Mouse (Mus musculus): ENCODE measurements around the gene Cldn12. TPM values are rescaled to one million over a fixed set of nuclear protein-coding genes. Genes with fewer than 3 reads are reported as not detected.
A peak's percentile ranks its signal among the peaks of the same experiment; 100 is the strongest.

Cldn12 gene
- total RNA-seq, 2 experiments from 2014 or later, result 9.8 to 19.1 TPM

DNA sequence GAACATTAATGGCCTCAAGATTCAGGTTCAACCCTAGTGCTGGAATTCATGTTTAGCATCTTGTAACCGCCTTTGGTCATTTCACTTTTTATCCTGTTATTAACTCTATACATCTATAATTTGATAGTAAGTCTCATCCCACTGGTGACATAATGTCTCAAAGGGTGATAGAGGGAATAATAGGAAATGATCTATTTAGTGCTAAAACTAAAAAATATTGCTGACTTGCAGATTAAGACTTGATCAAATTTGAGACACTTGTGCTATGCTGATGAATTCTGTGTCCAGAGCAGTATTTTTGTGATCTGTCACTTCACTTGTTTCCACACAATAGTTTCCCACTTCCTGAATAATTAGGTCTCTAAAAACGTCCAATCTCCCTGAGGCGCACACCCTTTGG, 3.4 kb downstream of the Cldn12 start:
- no peak overlapping the region for H3K4me3 ChIP-seq
- no peak for DNase-seq
- intact Hi-C loops (cut with DNase I), result loop anchor here (5.0 kb wide), 1 partner anchor 46 kb away; the partner anchor contains the start of gene Gtpbp10
- H3K27ac ChIP-seq, result no peak overlapping the region
- no peak for TF ChIP-seq CTCF (IDR thresholded peaks at IDR 0.05)

- Histone ChIP-seq H3K27ac (no peak overlapping the region), H3K4me3 (no peak overlapping the region)
- intact Hi-C loops (cut with DNase I), result loop anchor here (5.0 kb wide), 1 partner anchor 46 kb away; the partner anchor contains the start of gene Gtpbp10
- DNase-seq, result no peak
- TF ChIP-seq CTCF (IDR thresholded peaks at IDR 0.05), result no peak
Observed at GRCm38 (mm10) chr5:5510989-5511388, 3.8 kb downstream of the Cldn12 start.

DNA sequence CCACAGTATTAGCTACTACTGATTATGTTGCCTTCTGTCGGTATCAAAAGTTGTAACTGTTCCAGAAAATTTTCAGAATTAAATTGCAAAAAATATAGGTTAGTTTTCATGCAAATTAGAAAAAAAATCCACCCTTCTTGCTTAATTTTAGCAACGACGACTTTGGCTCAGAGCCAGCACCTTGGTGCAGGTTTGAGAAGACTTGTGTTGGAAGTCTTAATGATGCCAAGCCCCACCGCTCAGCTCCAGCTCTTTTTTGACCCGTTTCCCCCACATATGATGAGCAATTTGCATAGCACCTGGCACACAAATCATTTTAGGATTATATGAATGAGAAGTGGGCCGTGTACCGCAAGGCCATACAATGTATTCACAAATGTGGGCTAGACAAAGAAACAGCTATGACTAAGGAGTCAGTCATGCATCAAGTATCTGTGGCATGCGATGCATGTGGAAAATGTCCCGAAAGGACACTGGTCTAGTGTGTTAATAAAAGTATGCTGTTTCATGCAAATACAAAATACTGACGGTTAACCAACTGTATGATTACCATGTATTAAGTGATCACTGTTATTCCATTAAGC, 4.4 kb downstream of the Cldn12 start:
- TF ChIP-seq CTCF (IDR thresholded peaks at IDR 0.05), result no peak
- H3K27ac ChIP-seq, result no peak overlapping the region
- intact Hi-C loops (cut with DNase I), result loop anchor here (5.0 kb wide), 1 partner anchor 47 kb away; the partner anchor contains the start of gene Gtpbp10
- no peak for DNase-seq
- H3K4me3 ChIP-seq, result no peak overlapping the region

DNA sequence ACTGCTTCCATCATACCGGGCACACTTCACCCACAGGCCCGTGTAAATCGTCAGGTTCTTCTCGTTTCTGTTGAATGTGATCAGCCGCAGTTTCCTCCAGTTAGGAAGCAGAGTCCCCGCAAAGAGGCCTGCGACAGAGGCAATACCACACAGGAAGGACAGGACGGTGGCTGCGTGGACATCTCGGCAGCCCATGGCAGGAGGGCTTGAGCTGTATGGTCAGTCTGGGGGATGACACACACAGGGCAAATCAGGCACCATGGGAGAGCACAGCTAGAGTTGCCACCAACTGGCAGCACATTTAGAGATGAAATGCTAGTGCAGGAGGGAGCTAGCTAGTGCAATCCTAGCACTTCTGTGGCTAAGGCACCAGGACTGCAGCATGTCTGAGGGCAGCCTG, 6.5 kb downstream of the Cldn12 start:
- Histone ChIP-seq H3K27ac (no peak overlapping the region), H3K4me3 (no peak overlapping the region)
- DNase-seq, result no peak
- TF ChIP-seq CTCF (IDR thresholded peaks at IDR 0.05), result no peak
- intact Hi-C loops (cut with DNase I), result no loop called here

DNA sequence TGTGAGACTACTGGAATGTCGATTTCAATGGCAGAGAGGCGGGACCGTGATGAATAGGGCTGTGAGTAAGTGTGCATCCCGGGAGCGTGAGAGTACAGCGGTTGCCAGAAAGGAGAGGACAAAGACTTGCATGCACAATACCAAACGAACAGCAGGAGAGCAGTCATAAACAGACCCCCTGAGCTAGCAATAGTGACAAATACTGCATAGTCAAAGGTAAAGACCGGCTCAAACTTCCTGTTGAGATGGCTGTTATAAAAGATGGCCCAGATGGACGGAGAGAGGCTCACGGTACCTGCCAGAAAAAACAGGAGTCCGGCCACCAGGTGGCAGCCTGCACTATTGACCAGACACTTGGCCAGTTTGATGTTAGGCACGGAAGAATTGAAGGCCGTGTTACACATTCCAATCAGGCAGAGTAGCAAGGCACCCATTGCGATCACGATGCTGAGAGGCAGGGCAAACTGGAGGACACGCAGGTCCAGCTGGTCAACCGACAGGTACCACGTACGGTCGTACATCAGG, 7.0 kb downstream of the Cldn12 start:
- intact Hi-C loops (cut with DNase I), result no loop called here
- TF ChIP-seq CTCF (IDR thresholded peaks at IDR 0.05), result peak; percentile 71
- no peak overlapping the region for H3K27ac ChIP-seq

DNA sequence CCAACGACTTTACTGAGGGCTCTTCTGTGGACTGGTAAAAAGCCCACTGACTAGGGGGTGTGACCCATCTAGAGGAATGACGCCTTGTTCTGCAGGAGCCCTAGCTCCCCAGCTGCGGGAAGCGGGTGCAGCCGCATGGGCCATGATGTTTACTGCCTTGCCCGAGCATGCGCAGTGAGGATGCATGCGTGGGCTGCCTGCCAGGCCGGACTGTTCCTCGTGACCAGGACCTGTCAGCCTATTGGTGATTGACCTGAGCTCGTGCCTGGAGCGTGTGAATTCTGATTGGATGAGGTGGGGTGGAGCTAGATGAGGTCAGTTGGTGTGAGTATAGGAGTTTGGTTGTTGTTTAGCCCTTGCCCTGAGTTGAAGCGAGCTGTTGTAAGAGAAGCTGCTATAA, 10.3 kb downstream of the Cldn12 start:
- intact Hi-C loops (cut with DNase I), result no loop called here
- Histone ChIP-seq H3K27ac (no peak overlapping the region), H3K4me3 (no peak overlapping the region)
- DNase-seq, result no peak
- no peak for TF ChIP-seq CTCF (IDR thresholded peaks at IDR 0.05)

More for the DNA sequence above, 7.0 kb downstream of the Cldn12 start:
- H3K4me3 ChIP-seq, result no peak overlapping the region
- peak; percentile 76 for DNase-seq

DNA sequence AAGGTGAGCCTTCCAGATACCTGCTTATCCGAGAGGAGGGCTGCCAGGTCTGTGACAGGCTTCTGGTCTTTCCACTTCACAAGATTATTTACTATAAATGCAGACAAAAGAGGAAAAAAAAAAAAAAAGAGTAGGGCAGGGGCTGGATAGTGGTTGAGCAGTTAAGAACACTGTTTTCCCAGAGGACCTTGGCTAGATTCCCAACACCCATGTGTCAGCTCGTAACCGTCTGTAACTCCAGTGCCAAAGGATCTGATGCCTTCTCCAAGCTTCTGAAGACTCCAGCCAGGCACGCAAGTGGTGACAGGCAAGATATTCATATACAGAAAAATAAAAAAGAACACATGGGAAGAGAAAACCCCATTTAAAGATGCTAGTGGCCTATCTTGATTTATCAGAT, 11.4 kb downstream of the Cldn12 start:
- intact Hi-C loops (cut with DNase I), result no loop called here
- TF ChIP-seq CTCF (IDR thresholded peaks at IDR 0.05), result no peak
- Histone ChIP-seq H3K27ac (no peak overlapping the region), H3K4me3 (no peak overlapping the region)
- DNase-seq, result peak; percentile 33

GRCm38 (mm10) chr5:5501583-5501982, 13.2 kb downstream of the Cldn12 start:
- no peak overlapping the region for H3K27ac ChIP-seq
- no peak overlapping the region for H3K4me3 ChIP-seq
- intact Hi-C loops (cut with DNase I), result no loop called here
- TF ChIP-seq CTCF (IDR thresholded peaks at IDR 0.05), result no peak
- no peak for DNase-seq

DNA sequence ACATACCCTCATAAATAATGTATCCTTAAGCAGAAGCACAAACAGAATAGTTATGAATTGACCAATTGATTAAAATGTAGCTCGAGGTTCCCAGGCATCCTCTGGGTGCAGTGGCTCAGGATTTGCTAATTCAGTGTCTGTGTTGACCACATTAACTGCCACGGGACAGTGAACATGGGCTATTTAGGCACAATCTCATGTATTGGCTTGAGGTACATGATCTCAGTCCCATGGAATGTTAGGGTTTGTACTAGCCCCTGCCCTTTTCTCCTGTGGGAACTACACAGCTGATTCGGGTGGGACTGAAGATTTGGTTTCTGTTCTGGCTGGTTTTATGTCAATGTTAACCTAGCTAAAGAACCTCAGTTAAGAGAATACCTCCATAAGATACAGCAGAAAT, 18.4 kb downstream of the Cldn12 start:
- H3K27ac ChIP-seq, result no peak overlapping the region
- no peak overlapping the region for H3K4me3 ChIP-seq
- DNase-seq, result no peak
- no peak for TF ChIP-seq CTCF (IDR thresholded peaks at IDR 0.05)
- intact Hi-C loops (cut with DNase I), result no loop called here

GRCm38 (mm10) chr5:5495042-5495441, 19.7 kb downstream of the Cldn12 start:
- intact Hi-C loops (cut with DNase I), result no loop called here

DNA sequence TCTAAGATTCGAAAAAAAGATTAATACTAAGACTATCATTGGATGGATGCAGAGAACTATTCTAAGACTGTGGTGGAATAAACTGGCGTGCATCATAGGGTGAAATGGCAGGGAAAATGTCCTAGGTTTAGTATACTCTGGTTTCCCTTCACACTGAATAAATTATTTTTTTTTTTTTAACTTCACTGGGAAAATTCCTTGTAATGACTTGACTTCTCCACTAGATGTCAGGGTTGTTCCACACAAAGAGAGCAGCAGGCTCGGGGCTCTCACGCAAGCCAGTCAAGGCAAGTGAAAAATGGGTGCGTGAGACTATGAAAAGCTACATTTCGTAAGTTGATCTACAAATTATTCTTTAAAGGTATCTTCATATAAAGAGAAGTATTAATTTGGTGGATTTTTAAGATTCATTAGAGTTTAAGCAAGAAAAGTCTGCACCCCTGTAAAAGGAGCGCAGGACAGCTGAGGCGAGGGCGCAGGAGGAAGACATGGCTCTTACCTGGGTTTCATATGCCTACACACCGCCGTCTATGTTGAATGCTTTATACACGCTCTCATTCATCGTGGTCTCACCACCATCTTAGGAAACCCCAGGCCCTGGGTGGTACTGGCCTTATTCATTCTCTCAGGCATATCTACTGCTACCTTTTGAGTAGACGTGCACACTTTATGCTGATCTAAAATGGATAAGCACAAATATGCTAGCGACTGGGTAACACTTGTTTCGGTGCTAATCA, 20.3 kb downstream of the Cldn12 start:
- no peak overlapping the region for H3K27ac ChIP-seq
- intact Hi-C loops (cut with DNase I), result loop anchor here (1.0 kb wide), 1 partner anchor 256 kb away; no protein-coding TSS in a partner anchor
- no peak overlapping the region for H3K4me3 ChIP-seq
- DNase-seq, result peak; percentile 33
- peak; percentile 86 for TF ChIP-seq CTCF (IDR thresholded peaks at IDR 0.05)

More at GRCm38 (mm10) chr5:5495042-5495441, 19.7 kb downstream of the Cldn12 start:
- no peak overlapping the region for H3K27ac ChIP-seq
- DNase-seq, result no peak
- TF ChIP-seq CTCF (IDR thresholded peaks at IDR 0.05), result no peak
- H3K4me3 ChIP-seq, result no peak overlapping the region

GRCm38 (mm10) chr5:5492163-5492562, 22.6 kb downstream of the Cldn12 start:
- no peak overlapping the region for H3K27ac ChIP-seq
- TF ChIP-seq CTCF (IDR thresholded peaks at IDR 0.05), result no peak
- DNase-seq, result no peak
- H3K4me3 ChIP-seq, result no peak overlapping the region
- intact Hi-C loops (cut with DNase I), result no loop called here

- intact Hi-C loops (cut with DNase I), result no loop called here
- DNase-seq, result no peak
- Histone ChIP-seq H3K27ac (no peak overlapping the region), H3K4me3 (no peak overlapping the region)
- TF ChIP-seq CTCF (IDR thresholded peaks at IDR 0.05), result no peak
Observed at GRCm38 (mm10) chr5:5486071-5486470, 28.7 kb downstream of the Cldn12 start.
